Mouse (Mus musculus): Measurements from ENCODE around the gene Plxna2. TPM values are rescaled to one million over a fixed set of nuclear protein-coding genes. Genes with fewer than 3 reads are reported as not detected.

Plxna2 gene
- polyA plus RNA-seq, 1 experiment: 1.6 TPM

DNA sequence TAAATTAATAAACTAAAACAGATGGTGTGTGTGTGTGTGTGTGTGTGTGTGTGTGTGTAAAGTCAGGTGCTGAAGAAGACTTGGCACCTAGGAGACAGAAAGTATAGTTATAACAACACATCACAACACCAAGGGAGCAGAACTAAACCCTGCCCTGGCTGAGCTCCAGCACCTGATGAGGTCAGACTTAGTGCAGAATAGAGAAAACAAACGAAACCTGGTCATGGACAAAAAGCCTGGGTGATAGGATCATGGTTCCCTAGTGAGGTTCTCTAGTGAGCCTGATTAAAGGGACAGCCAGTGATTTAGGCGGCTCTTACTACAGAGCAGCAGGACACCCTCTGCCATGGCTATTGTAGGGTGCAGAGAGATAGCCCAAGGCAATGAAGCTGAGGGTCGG is 218.2 kb downstream of the Plxna2 start:
- Histone ChIP-seq H3K27me3 (ENCODE audit: control insufficient read depth, insufficient read depth, low read length, poor library complexity, severe bottlenecking) (no peaks in the 10 kb centered on the region), H3K27ac (ENCODE audit: insufficient read depth, low read length) (no peak overlapping the region), H3K4me1 (ENCODE audit: control insufficient read depth, insufficient read depth, low read length) (no peaks in the 10 kb centered on the region), H3K9me3 (replicated peaks; ENCODE audit: control insufficient read depth, insufficient read depth, low read length, poor library complexity, severe bottlenecking) (no peaks in the 10 kb centered on the region), H3K4me3 (ENCODE audit: low read depth, low read length) (no peak overlapping the region), H3K9ac (ENCODE audit: low read depth, poor library complexity, severe bottlenecking) (no peak overlapping the region), H3K36me3 (ENCODE audit: control insufficient read depth, insufficient read depth, low read length, poor library complexity, severe bottlenecking) (no peaks in the 10 kb centered on the region)
- TF ChIP-seq CTCF (IDR thresholded peaks at IDR 0.05; ENCODE audit: low read depth, low read length): no peak
- TF ChIP-seq EP300 (IDR thresholded peaks at IDR 0.05; ENCODE audit: insufficient read depth, low read depth, low read length): no peak
- TF ChIP-seq POLR2A (IDR thresholded peaks at IDR 0.05; ENCODE audit: insufficient read depth, low read length): no peak

GRCm38 (mm10) chr1:194836671-194837070 is 218.7 kb downstream of the Plxna2 start:
- Histone ChIP-seq H3K27ac (ENCODE audit: insufficient read depth, low read length) (no peak overlapping the region), H3K4me1 (ENCODE audit: control insufficient read depth, insufficient read depth, low read length) (no peaks in the 10 kb centered on the region), H3K27me3 (ENCODE audit: control insufficient read depth, insufficient read depth, low read length, poor library complexity, severe bottlenecking) (no peaks in the 10 kb centered on the region), H3K4me3 (ENCODE audit: low read depth, low read length) (no peak overlapping the region), H3K36me3 (ENCODE audit: control insufficient read depth, insufficient read depth, low read length, poor library complexity, severe bottlenecking) (no peaks in the 10 kb centered on the region), H3K9ac (ENCODE audit: low read depth, poor library complexity, severe bottlenecking) (no peak overlapping the region), H3K9me3 (replicated peaks; ENCODE audit: control insufficient read depth, insufficient read depth, low read length, poor library complexity, severe bottlenecking) (no peaks in the 10 kb centered on the region)
- no peak for TF ChIP-seq EP300 (IDR thresholded peaks at IDR 0.05; ENCODE audit: insufficient read depth, low read depth, low read length)
- TF ChIP-seq POLR2A (IDR thresholded peaks at IDR 0.05; ENCODE audit: insufficient read depth, low read length): no peak
- no peak for TF ChIP-seq CTCF (IDR thresholded peaks at IDR 0.05; ENCODE audit: low read depth, low read length)

- no peak overlapping the region for H3K4me3 ChIP-seq (ENCODE audit: low read depth, low read length)
- H3K9ac ChIP-seq (ENCODE audit: low read depth, poor library complexity, severe bottlenecking): no peak overlapping the region
- no peaks in the 10 kb centered on the region for H3K27me3 ChIP-seq (ENCODE audit: control insufficient read depth, insufficient read depth, low read length, poor library complexity, severe bottlenecking)
- no peak overlapping the region for H3K27ac ChIP-seq (ENCODE audit: insufficient read depth, low read length)
- H3K4me1 ChIP-seq (ENCODE audit: control insufficient read depth, insufficient read depth, low read length): no peaks in the 10 kb centered on the region
- TF ChIP-seq CTCF (IDR thresholded peaks at IDR 0.05; ENCODE audit: low read depth, low read length): no peak
- TF ChIP-seq EP300 (IDR thresholded peaks at IDR 0.05; ENCODE audit: insufficient read depth, low read depth, low read length): no peak
- TF ChIP-seq POLR2A (IDR thresholded peaks at IDR 0.05; ENCODE audit: insufficient read depth, low read length): no peak
- no peaks in the 10 kb centered on the region for H3K36me3 ChIP-seq (ENCODE audit: control insufficient read depth, insufficient read depth, low read length, poor library complexity, severe bottlenecking)
- no peaks in the 10 kb centered on the region for H3K9me3 ChIP-seq (replicated peaks; ENCODE audit: control insufficient read depth, insufficient read depth, low read length, poor library complexity, severe bottlenecking)
Measured at GRCm38 (mm10) chr1:194839230-194839910, 221.4 kb downstream of the Plxna2 start.

- Histone ChIP-seq H3K27ac (ENCODE audit: insufficient read depth, low read length) (no peak overlapping the region), H3K9me3 (replicated peaks; ENCODE audit: control insufficient read depth, insufficient read depth, low read length, poor library complexity, severe bottlenecking) (no peaks in the 10 kb centered on the region), H3K4me1 (ENCODE audit: control insufficient read depth, insufficient read depth, low read length) (no peaks in the 10 kb centered on the region), H3K27me3 (ENCODE audit: control insufficient read depth, insufficient read depth, low read length, poor library complexity, severe bottlenecking) (no peaks in the 10 kb centered on the region), H3K9ac (ENCODE audit: low read depth, poor library complexity, severe bottlenecking) (no peak overlapping the region), H3K4me3 (ENCODE audit: low read depth, low read length) (no peak overlapping the region), H3K36me3 (ENCODE audit: control insufficient read depth, insufficient read depth, low read length, poor library complexity, severe bottlenecking) (no peaks in the 10 kb centered on the region)
- no peak for TF ChIP-seq EP300 (IDR thresholded peaks at IDR 0.05; ENCODE audit: insufficient read depth, low read depth, low read length)
- TF ChIP-seq POLR2A (IDR thresholded peaks at IDR 0.05; ENCODE audit: insufficient read depth, low read length): no peak
- TF ChIP-seq CTCF (IDR thresholded peaks at IDR 0.05; ENCODE audit: low read depth, low read length): no peak
Measured at GRCm38 (mm10) chr1:194843020-194843419, 225.0 kb downstream of the Plxna2 start.

GRCm38 (mm10) chr1:194847014-194847413 is 229.0 kb downstream of the Plxna2 start:
- Histone ChIP-seq H3K27ac (ENCODE audit: insufficient read depth, low read length) (no peak overlapping the region), H3K4me1 (ENCODE audit: control insufficient read depth, insufficient read depth, low read length) (no peaks in the 10 kb centered on the region), H3K4me3 (ENCODE audit: low read depth, low read length) (no peak overlapping the region), H3K9ac (ENCODE audit: low read depth, poor library complexity, severe bottlenecking) (no peak overlapping the region), H3K27me3 (ENCODE audit: control insufficient read depth, insufficient read depth, low read length, poor library complexity, severe bottlenecking) (no peaks in the 10 kb centered on the region), H3K9me3 (replicated peaks; ENCODE audit: control insufficient read depth, insufficient read depth, low read length, poor library complexity, severe bottlenecking) (no peaks in the 10 kb centered on the region), H3K36me3 (ENCODE audit: control insufficient read depth, insufficient read depth, low read length, poor library complexity, severe bottlenecking) (no peaks in the 10 kb centered on the region)
- TF ChIP-seq CTCF (IDR thresholded peaks at IDR 0.05; ENCODE audit: low read depth, low read length) (no peak), POLR2A (IDR thresholded peaks at IDR 0.05; ENCODE audit: insufficient read depth, low read length) (no peak), EP300 (IDR thresholded peaks at IDR 0.05; ENCODE audit: insufficient read depth, low read depth, low read length) (no peak)

GRCm38 (mm10) chr1:194851242-194852064 is 233.4 kb downstream of the Plxna2 start:
- H3K4me3 ChIP-seq (ENCODE audit: low read depth, low read length): no peak overlapping the region
- no peaks in the 10 kb centered on the region for H3K9me3 ChIP-seq (replicated peaks; ENCODE audit: control insufficient read depth, insufficient read depth, low read length, poor library complexity, severe bottlenecking)
- H3K36me3 ChIP-seq (ENCODE audit: control insufficient read depth, insufficient read depth, low read length, poor library complexity, severe bottlenecking): no peaks in the 10 kb centered on the region
- H3K9ac ChIP-seq (ENCODE audit: low read depth, poor library complexity, severe bottlenecking): no peak overlapping the region
- no peaks in the 10 kb centered on the region for H3K4me1 ChIP-seq (ENCODE audit: control insufficient read depth, insufficient read depth, low read length)
- no peaks in the 10 kb centered on the region; the same call in 1 of the 2 replicates for H3K27me3 ChIP-seq (ENCODE audit: control insufficient read depth, insufficient read depth, low read length, poor library complexity, severe bottlenecking)
- H3K27ac ChIP-seq (ENCODE audit: insufficient read depth, low read length): no peak overlapping the region
- TF ChIP-seq EP300 (IDR thresholded peaks at IDR 0.05; ENCODE audit: insufficient read depth, low read depth, low read length) (no peak), CTCF (IDR thresholded peaks at IDR 0.05; ENCODE audit: low read depth, low read length) (no peak), POLR2A (IDR thresholded peaks at IDR 0.05; ENCODE audit: insufficient read depth, low read length) (no peak)
